Mouse (Mus musculus) heart, postnatal 0 days (tissue): ENCODE results near the gene Cbl. TPM values are rescaled to one million over a fixed set of nuclear protein-coding genes. Genes with fewer than 3 reads are reported as not detected.

ENCODE experiments used
- ATAC-seq: fragments of 200-750 bp; cut with Nextera tagmentation; 2 replicates; pipeline ENCODE4 v1.8.0; 2017; ENCODE audit warnings: low read depth, moderate number of reproducible peaks, moderate library complexity; ENCODE audit not compliant: insufficient read depth
- DNase-seq: peaks from one replicate; pipeline ENCODE4 v3.0.0-alpha.2; 2016; ENCODE audit warnings: low spot score
- H3K27ac ChIP-seq: fragments of 300-500 bp; sonication (generic); 2 replicates; pipeline ENCODE4 v1.5.1; 2014; ENCODE audit warnings: low read depth, mild to moderate bottlenecking
- H3K27me3 ChIP-seq: fragments of 300-500 bp; sonication (generic); 2 replicates; pipeline ENCODE4 v1.6.1; 2014; ENCODE audit warnings: low read length, mixed read lengths; ENCODE audit not compliant: control insufficient read depth, insufficient read depth
- H3K36me3 ChIP-seq: fragments of 300-500 bp; sonication (generic); replicated peaks from 2 replicates; pipeline ENCODE4 v1.6.1; 2014; ENCODE audit warnings: low read length, mixed read lengths; ENCODE audit not compliant: control insufficient read depth, insufficient read depth
- H3K4me1 ChIP-seq: fragments of 300-500 bp; sonication (generic); 2 replicates; pipeline ENCODE4 v1.6.1; 2014; ENCODE audit warnings: antibody characterized with exemption; ENCODE audit not compliant: control insufficient read depth, insufficient read depth
- H3K4me2 ChIP-seq: fragments of 300-500 bp; sonication (generic); 2 replicates; pipeline ENCODE4 v1.6.1; 2014; ENCODE audit warnings: low read depth, mild to moderate bottlenecking, low read length, moderate library complexity
- H3K4me3 ChIP-seq: fragments of 300-500 bp; sonication (generic); 2 replicates; pipeline ENCODE4 v1.5.1; 2014; ENCODE audit warnings: low read depth, low read length
- H3K9ac ChIP-seq: fragments of 300-500 bp; sonication (generic); replicated peaks from 2 replicates; pipeline ENCODE4 v1.6.1; 2014; ENCODE audit warnings: low read depth, low read length, mixed read lengths
- H3K9me3 ChIP-seq: fragments of 300-500 bp; sonication (generic); replicated peaks from 2 replicates; pipeline ENCODE4 v1.6.1; 2016; ENCODE audit warnings: low read length; ENCODE audit not compliant: control insufficient read depth
- CTCF ChIP-seq: IDR thresholded peaks from 2 replicates; pipeline ENCODE4 v1.5.1; 2016; ENCODE audit warnings: antibody characterized with exemption, control low read depth, low read depth
- EP300 ChIP-seq: IDR thresholded peaks from 2 replicates; pipeline ENCODE4 v1.6.1; 2016; ENCODE audit warnings: antibody characterized with exemption, low read depth
- WGBS: fragments of 180-500 bp; shearing (Covaris S2); extraction: QIAGEN DNeasy Blood & Tissue Kit; methylation state at CpG from one replicate; pipeline ENCODE4 v1.1.7; 2014; 5-methylcytosine and 5-hydroxymethylcytosine counted together
- polyA plus RNA-seq: library from polyadenylated mRNA; unstranded; fragments of >200 nt; fragmentation: Nextera tagmentation; extraction: Ambion mirVana; gene quantifications from 2 replicates; pipeline ENCODE4 v1.2.1, GENCODE M21; 2015
- total RNA-seq: library from RNA; depleted of rRNA; stranded (reverse); fragments of >200 nt; gene quantifications from 2 replicates; pipeline ENCODE4 v1.2.3, GENCODE M21; 2014; ENCODE audit warnings: low replicate concordance

Gene Cbl
- total and polyA plus RNA-seq, 2 experiments from 2014 or later: 5.2 to 17.6 TPM

DNA sequence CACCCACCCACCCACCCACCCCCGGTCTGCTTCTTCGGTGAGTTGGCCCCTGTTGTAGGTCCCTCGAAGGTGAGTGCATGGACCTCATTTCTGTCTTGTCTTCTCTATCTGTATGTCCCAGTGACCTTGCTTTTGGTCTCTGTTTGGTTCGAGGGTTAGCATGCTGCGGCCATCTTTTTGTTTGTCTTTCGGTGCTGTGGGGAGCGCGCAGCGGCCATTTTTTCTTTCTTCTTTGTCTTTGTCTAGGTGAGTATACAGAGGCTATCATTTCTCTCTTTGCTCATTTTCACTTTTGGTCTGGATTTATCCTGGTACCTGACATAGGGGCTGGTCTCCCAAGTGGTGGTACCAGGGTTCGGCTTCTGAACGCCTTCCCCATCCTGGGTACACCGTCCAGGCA is 55.0 kb downstream of the Cbl start:
- H3K9me3 ChIP-seq: no peaks in the 10 kb centered on the region
- H3K36me3 ChIP-seq: 0 out of 2 replicates have a peak, but pooled peaks cover 3% of the 10 kb centered on the region
- peaks cover 54% of the 10 kb centered on the region for H3K4me1 ChIP-seq
- TF ChIP-seq CTCF: no peak
- no peak for TF ChIP-seq EP300
- H3K4me2 ChIP-seq: no peak overlapping the region
- no peaks in the 10 kb centered on the region for H3K27me3 ChIP-seq
- H3K4me3 ChIP-seq: no peak overlapping the region
- no peak overlapping the region for H3K27ac ChIP-seq
- no peak for DNase-seq
- H3K9ac ChIP-seq: no peak overlapping the region
- no peak for ATAC-seq
- WGBS: 96% methylated on average over 12 of the region's 12 CpGs

DNA sequence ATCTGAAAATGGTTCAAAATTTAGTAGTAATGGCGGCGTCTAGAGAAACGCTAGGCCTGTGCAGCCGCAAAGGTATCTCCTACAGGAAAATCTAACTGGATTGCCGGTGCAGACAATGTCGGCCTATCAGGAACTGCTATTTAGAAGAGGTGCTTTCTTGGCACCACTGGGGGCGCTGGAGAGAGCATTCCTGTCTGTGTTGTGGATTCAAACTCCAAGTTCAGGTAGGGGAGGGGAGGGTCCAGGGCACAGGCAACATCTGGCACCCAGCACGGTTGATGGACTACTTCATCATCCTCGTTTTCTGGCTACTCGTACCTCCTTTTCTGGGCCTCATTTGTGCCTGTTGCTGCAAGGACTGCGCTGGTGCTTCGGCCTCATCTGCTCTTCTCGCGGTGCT is 55.5 kb downstream of the Cbl start:
- H3K4me2 ChIP-seq: no peak overlapping the region
- 84% methylated on average over 14 of the region's 14 CpGs for WGBS
- H3K4me1 ChIP-seq: peaks cover 54% of the 10 kb centered on the region
- H3K36me3 ChIP-seq: 0 out of 2 replicates have a peak, but pooled peaks cover 3% of the 10 kb centered on the region
- ATAC-seq: no peak
- no peaks in the 10 kb centered on the region for H3K27me3 ChIP-seq
- DNase-seq: no peak
- no peaks in the 10 kb centered on the region for H3K9me3 ChIP-seq
- no peak overlapping the region for H3K9ac ChIP-seq
- no peak overlapping the region for H3K27ac ChIP-seq
- H3K4me3 ChIP-seq: no peak overlapping the region
- TF ChIP-seq CTCF (peak; percentile 36), EP300 (no peak)

DNA sequence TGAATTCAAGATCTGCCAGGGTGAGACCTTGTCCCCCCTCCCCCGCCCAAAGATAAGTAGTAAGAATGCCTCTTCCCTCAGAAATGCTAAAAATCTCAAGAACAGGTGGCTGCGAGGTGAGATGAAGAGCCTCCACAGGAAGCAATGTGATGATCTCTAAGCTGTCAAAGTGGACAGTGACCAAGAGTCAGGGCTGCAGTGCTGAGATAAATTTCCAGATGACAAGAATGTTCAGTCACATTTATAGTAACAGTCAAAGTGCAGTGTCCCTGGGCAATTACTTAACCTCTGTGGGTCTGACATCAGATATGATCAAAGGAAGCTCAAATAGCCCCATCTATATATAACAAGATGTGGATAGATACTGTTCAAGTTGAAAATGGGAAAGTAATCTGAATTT is 56.4 kb downstream of the Cbl start:
- peaks cover 48% of the 10 kb centered on the region for H3K4me1 ChIP-seq

DNA sequence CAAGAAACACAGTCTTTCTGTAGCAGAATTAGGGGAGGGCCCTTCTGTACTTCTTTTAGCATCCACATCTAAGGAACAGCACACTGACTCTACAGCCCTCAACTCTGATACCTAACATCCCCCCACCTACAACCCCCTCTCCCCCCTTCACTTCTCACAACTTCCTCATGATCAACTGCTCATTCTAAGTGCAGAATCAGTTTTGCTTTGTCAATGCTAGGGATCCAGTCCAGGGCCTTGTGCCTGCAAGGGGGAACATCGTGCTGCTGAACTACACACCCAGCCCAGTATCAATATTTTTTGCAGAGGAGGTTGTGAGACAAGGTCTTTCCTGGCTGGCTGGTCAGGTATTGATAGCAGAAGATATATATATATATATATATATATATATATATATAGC is 57.9 kb downstream of the Cbl start:
- no peak for ATAC-seq
- H3K4me3 ChIP-seq: no peak overlapping the region
- H3K4me1 ChIP-seq: peaks cover 42% of the 10 kb centered on the region
- H3K9me3 ChIP-seq: no peaks in the 10 kb centered on the region
- peak overlapping the region; percentile 40; the same call in 1 of the 2 replicates for H3K9ac ChIP-seq
- H3K4me2 ChIP-seq: peak overlapping the region; percentile 42
- WGBS: 34% methylated on average over 1 of the region's 1 CpGs
- H3K36me3 ChIP-seq: peaks cover 8% of the 10 kb centered on the region; the same call in 1 of the 2 replicates
- peak overlapping the region; percentile 62 for H3K27ac ChIP-seq
- DNase-seq: no peak
- TF ChIP-seq EP300: no peak
- H3K27me3 ChIP-seq: no peaks in the 10 kb centered on the region

More for the DNA sequence above, 56.4 kb downstream of the Cbl start:
- Histone ChIP-seq H3K36me3 (peaks cover 3% of the 10 kb centered on the region; the same call in 1 of the 2 replicates), H3K4me2 (no peak overlapping the region), H3K9ac (no peak overlapping the region), H3K9me3 (no peaks in the 10 kb centered on the region), H3K27me3 (no peaks in the 10 kb centered on the region), H3K27ac (0 out of 2 replicates have a peak overlapping the region, but pooled peaks have one; percentile 43), H3K4me3 (no peak overlapping the region)
- no peak for ATAC-seq
- no peak for DNase-seq
- no peak for TF ChIP-seq EP300
- no peak for TF ChIP-seq CTCF
- WGBS: 53% methylated on average over 2 of the region's 2 CpGs

DNA sequence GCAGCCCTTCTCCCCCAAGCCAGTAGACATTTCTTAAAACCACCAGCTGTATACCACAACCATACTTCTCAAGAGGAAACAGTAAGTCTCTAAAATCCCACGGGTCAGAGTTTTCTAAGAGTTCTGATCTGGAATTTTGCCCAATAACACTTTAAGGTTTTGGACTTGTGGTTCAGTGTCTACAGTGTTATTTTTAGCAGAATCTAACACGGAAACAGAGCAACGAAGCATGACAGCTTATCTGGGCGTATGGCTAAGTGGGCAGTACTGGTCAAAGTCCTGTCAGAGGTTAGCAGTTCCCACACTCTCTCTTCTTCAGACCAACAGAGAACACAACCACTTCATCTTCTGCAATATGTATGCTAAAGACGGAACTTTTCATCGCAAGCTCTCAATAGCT is 58.3 kb downstream of the Cbl start:
- Histone ChIP-seq H3K4me3 (no peak overlapping the region), H3K9ac (peak overlapping the region; percentile 40; the same call in 1 of the 2 replicates), H3K4me1 (peaks cover 44% of the 10 kb centered on the region), H3K27ac (peak overlapping the region; percentile 62), H3K27me3 (no peaks in the 10 kb centered on the region), H3K36me3 (peaks cover 8% of the 10 kb centered on the region; the same call in 1 of the 2 replicates), H3K4me2 (peak overlapping the region; percentile 42), H3K9me3 (no peaks in the 10 kb centered on the region)
- peak; percentile 64 for DNase-seq
- no peak for TF ChIP-seq EP300
- no peak for TF ChIP-seq CTCF
- peak; percentile 61; the same call in 1 of the 2 replicates for ATAC-seq
- WGBS: 9% methylated on average over 6 of the region's 6 CpGs

DNA sequence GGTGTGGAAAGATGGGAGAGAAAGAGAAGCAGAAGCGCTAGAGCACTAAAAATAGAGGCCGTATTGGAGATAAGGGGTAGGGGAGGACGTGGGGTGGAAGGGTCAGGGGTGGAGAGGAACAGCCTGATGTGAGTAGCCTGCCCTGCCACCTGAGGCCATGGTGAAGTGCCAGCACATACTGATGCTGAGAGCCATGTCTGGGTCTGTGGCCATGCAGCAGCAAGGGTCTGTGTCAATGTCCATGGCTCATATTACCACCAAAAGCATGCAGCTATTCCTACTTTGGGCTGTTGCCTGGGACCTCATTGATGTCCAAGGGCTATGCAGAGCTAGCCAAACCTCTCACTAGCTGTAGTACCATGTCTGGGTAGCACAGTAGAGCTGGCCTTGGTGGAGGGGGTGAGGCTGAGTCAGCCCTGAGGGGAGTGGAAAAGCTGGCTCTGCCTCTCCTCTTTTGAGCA is 63.1 kb downstream of the Cbl start:
- TF ChIP-seq CTCF (no peak), EP300 (no peak)
- Histone ChIP-seq H3K27ac (peak overlapping the region; percentile 68), H3K9me3 (no peaks in the 10 kb centered on the region), H3K4me2 (no peak overlapping the region), H3K9ac (no peak overlapping the region), H3K27me3 (no peaks in the 10 kb centered on the region), H3K4me1 (peaks cover 36% of the 10 kb centered on the region), H3K36me3 (peaks cover 32% of the 10 kb centered on the region), H3K4me3 (no peak overlapping the region)
- 14% methylated on average over 3 of the region's 3 CpGs for WGBS
- ATAC-seq (peak; percentile 75), DNase-seq (peak; percentile 35)
